Mouse (Mus musculus): ENCODE measurements around the gene Trappc5. TPM values are rescaled to one million over a fixed set of nuclear protein-coding genes. Genes with fewer than 3 reads are reported as not detected.

Gene Trappc5
- polyA plus RNA-seq, 1 experiment: 28.7 TPM

- no peak for DNase-seq
- TF ChIP-seq CTCF (IDR thresholded peaks at IDR 0.05; ENCODE audit: insufficient read depth, low read length) (no peak), POLR2A (IDR thresholded peaks at IDR 0.05; ENCODE audit: borderline replicate concordance, extremely low read depth, low read depth, low read length) (no peak)
- WGBS: 29% methylated on average over 1 of the region's 1 CpGs
- H3K4me1 ChIP-seq (ENCODE audit: control insufficient read depth, insufficient read depth, low read length): no peaks in the 10 kb centered on the region
- H3K4me3 ChIP-seq (replicated peaks; ENCODE audit: extremely low read depth, low read depth, low read length): no peak overlapping the region
Observed at GRCm38 (mm10) chr8:3648990-3649389, 27.1 kb upstream of the Trappc5 start.

DNA sequence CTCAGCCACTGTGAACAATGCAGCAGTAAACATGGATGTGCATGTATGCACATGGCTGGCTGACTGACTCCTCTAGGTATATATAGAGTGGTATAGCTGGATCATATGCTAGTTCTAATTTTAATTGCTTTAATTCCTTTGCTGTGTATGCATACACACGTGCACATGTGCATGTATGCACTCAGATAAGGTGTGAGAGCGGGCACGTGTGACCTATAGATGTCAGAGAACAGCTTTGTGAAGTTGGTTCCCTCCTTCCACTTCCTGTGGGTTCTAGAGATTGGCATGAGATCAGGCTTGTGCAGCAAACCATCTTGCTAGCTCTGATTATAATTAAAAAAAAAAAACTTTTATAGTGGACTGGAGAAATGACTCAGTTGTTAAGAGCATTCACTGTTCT is 23.3 kb upstream of the Trappc5 start:
- 56% methylated on average over 3 of the region's 3 CpGs for WGBS
- H3K4me1 ChIP-seq (ENCODE audit: control insufficient read depth, insufficient read depth, low read length): no peaks in the 10 kb centered on the region
- TF ChIP-seq CTCF (IDR thresholded peaks at IDR 0.05; ENCODE audit: insufficient read depth, low read length): no peak
- TF ChIP-seq POLR2A (IDR thresholded peaks at IDR 0.05; ENCODE audit: borderline replicate concordance, extremely low read depth, low read depth, low read length): no peak

DNA sequence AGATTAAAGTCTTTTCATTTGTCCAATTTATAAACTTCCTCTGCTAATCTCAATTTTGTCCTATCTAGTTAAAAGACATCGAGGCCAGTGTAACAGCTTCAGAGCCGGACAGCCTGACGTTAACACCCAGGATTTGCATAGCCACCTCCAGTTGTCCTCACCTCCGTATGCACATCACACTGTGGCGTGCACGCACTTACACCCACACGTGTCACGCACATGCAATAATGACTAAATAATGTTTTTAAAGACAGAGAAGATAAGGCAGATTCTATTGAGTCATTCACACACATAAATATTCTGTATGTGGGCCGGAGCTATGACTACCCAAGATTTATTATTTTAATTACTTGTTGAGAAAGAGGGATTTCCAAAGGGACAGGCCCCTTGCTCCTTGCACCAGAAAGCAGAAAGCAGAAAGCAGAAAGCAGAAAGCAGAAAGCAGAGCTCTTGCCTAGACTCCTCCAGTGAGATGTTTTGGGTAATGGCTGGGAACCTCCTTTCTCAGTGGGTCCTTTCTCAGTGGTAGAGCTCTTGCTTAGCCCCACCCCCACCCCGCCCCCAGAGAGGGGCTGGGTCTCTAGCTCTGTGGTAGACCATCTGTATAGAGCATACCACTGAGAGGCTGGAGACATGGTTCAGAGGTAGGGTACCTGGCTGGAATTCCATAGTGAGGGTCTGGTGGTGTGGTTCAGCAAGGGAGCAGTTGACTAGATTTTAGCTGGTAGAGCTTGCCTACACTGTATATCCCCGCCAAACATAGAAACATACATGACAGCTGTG is 21.2 kb upstream of the Trappc5 start:
- WGBS: 64% methylated on average over 11 of the region's 11 CpGs
- H3K4me3 ChIP-seq (replicated peaks; ENCODE audit: extremely low read depth, low read depth, low read length): no peak overlapping the region
- no peaks in the 10 kb centered on the region for H3K4me1 ChIP-seq (ENCODE audit: control insufficient read depth, insufficient read depth, low read length)
- TF ChIP-seq CTCF (IDR thresholded peaks at IDR 0.05; ENCODE audit: insufficient read depth, low read length) (no peak), POLR2A (IDR thresholded peaks at IDR 0.05; ENCODE audit: borderline replicate concordance, extremely low read depth, low read depth, low read length) (no peak)
- no peak for DNase-seq

More for the DNA sequence above, 23.3 kb upstream of the Trappc5 start:
- DNase-seq: no peak
- H3K4me3 ChIP-seq (replicated peaks; ENCODE audit: extremely low read depth, low read depth, low read length): no peak overlapping the region

GRCm38 (mm10) chr8:3655526-3655925 is 20.6 kb upstream of the Trappc5 start, which contains the start of gene Retn:
TSS of gene Retn (plus strand) at chr8:3655770.
- 67% methylated on average over 3 of the region's 3 CpGs for WGBS
- H3K4me3 ChIP-seq (replicated peaks; ENCODE audit: extremely low read depth, low read depth, low read length): no peak within 1 kb of the TSS
- no peak for DNase-seq
- H3K4me1 ChIP-seq (ENCODE audit: control insufficient read depth, insufficient read depth, low read length): no peaks in the 10 kb centered on the region
- TF ChIP-seq POLR2A (IDR thresholded peaks at IDR 0.05; ENCODE audit: borderline replicate concordance, extremely low read depth, low read depth, low read length) (no peak), CTCF (IDR thresholded peaks at IDR 0.05; ENCODE audit: insufficient read depth, low read length) (no peak)

DNA sequence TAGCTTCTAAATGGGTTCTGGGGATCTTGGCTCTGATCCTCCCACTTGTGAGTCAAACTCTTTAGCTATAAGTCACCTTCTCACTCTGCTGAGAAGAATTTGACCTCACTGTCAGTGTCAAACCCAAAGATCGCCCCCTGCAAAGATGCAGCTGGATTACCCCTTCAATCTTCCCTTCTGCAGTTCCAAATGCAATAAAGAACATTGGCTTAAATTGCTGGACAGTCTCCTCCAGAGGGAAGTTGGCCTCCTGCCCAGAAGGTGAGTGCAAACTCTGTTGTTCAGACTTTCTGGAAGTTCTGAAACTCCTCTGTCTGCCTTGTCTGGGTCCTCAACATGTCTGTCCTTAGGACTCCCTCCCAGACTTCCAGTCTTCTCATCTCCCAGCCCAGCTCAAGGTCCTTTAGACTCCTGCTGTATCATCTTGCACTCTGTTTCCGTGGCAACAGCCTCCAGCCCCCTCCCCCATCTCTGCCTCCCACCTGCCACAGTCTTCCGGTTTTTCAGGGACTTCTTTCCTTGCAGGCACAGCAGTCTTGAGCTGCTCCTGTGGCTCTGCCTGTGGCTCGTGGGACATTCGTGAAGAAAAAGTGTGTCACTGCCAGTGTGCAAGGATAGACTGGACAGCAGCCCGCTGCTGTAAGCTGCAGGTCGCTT is 19.2 kb upstream of the Trappc5 start:
- 25% methylated on average over 7 of the region's 7 CpGs for WGBS
- no peak for DNase-seq
- H3K4me3 ChIP-seq (replicated peaks; ENCODE audit: extremely low read depth, low read depth, low read length): no peak overlapping the region

GRCm38 (mm10) chr8:3660889-3661288 is 15.2 kb upstream of the Trappc5 start:
- WGBS: 54% methylated on average over 8 of the region's 8 CpGs
- no peaks in the 10 kb centered on the region for H3K4me1 ChIP-seq (ENCODE audit: control insufficient read depth, insufficient read depth, low read length)
- no peak for DNase-seq
- no peak overlapping the region for H3K4me3 ChIP-seq (replicated peaks; ENCODE audit: extremely low read depth, low read depth, low read length)
- TF ChIP-seq CTCF (IDR thresholded peaks at IDR 0.05; ENCODE audit: insufficient read depth, low read length): no peak
- no peak for TF ChIP-seq POLR2A (IDR thresholded peaks at IDR 0.05; ENCODE audit: borderline replicate concordance, extremely low read depth, low read depth, low read length)

More for the DNA sequence above, 19.2 kb upstream of the Trappc5 start:
- no peaks in the 10 kb centered on the region for H3K4me1 ChIP-seq (ENCODE audit: control insufficient read depth, insufficient read depth, low read length)
- TF ChIP-seq POLR2A (IDR thresholded peaks at IDR 0.05; ENCODE audit: borderline replicate concordance, extremely low read depth, low read depth, low read length): no peak

DNA sequence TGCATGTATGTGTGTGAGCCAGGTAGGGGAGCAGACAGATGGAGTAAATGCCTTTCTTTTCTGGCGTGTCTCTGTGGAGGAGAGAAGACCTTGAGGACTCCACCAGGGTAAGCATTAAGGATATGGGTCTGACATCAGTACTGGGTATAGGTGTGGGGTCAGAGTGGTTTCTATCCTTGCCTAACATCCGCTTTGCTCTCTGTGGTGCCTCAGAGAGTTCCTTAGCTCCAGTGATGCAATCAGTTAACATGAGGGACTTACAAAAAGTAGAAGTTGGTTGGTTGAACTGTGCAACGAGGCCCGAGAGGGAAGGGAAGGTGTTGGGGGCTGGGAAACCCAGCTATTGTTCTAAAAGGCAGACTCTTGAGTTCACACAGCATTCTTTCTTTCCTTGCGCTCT is 11.7 kb upstream of the Trappc5 start:
- H3K4me1 ChIP-seq (ENCODE audit: control insufficient read depth, insufficient read depth, low read length): no peaks in the 10 kb centered on the region
- WGBS: 47% methylated on average over 5 of the region's 5 CpGs
- TF ChIP-seq CTCF (IDR thresholded peaks at IDR 0.05; ENCODE audit: insufficient read depth, low read length): no peak
- no peak for TF ChIP-seq POLR2A (IDR thresholded peaks at IDR 0.05; ENCODE audit: borderline replicate concordance, extremely low read depth, low read depth, low read length)
- no peak for DNase-seq
- no peak overlapping the region for H3K4me3 ChIP-seq (replicated peaks; ENCODE audit: extremely low read depth, low read depth, low read length)

DNA sequence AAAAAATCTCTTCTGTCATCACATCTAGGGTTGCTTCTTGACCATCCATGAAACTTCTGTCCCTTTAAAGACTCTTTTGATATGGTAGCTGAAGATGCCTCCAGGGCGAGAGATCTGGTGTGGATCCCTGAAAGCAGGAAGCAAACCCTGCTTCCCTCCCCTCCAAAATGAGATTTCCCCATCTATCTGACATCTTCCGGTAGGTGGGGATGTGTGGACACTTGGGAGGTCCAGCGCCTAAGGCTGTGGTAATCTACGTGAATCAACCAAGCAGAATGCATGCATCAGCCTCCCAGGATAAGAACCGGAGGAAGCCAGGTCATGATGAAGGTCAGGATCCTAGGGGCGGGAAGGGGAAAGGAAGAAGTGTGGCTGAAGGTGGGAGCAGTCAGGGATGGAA is 10.6 kb upstream of the Trappc5 start, which contains the start of gene Mcemp1:
Gene Mcemp1 (plus strand): TSS at position 248 of the 400 bp plus-strand sequence.
- no peak for DNase-seq
- Histone ChIP-seq H3K4me3 (replicated peaks; ENCODE audit: extremely low read depth, low read depth, low read length) (peak within 1 kb of the TSS; percentile 43), H3K4me1 (ENCODE audit: control insufficient read depth, insufficient read depth, low read length) (no peaks in the 10 kb centered on the region)
- TF ChIP-seq POLR2A (IDR thresholded peaks at IDR 0.05; ENCODE audit: borderline replicate concordance, extremely low read depth, low read depth, low read length) (no peak), CTCF (IDR thresholded peaks at IDR 0.05; ENCODE audit: insufficient read depth, low read length) (no peak)
- WGBS: 63% methylated on average over 6 of the region's 6 CpGs

- no peak overlapping the region for H3K4me3 ChIP-seq (replicated peaks; ENCODE audit: extremely low read depth, low read depth, low read length)
- WGBS: 52% methylated on average over 2 of the region's 2 CpGs
- H3K4me1 ChIP-seq (ENCODE audit: control insufficient read depth, insufficient read depth, low read length): no peaks in the 10 kb centered on the region; the same call in 1 of the 2 replicates
- DNase-seq: no peak
- no peak for TF ChIP-seq CTCF (IDR thresholded peaks at IDR 0.05; ENCODE audit: insufficient read depth, low read length)
- no peak for TF ChIP-seq POLR2A (IDR thresholded peaks at IDR 0.05; ENCODE audit: borderline replicate concordance, extremely low read depth, low read depth, low read length)
Observed at GRCm38 (mm10) chr8:3670388-3670787, 5.7 kb upstream of the Trappc5 start.

Data from lung, adult 2 months (tissue).